Mouse (Mus musculus) mouse embryonic stem cell (cell line): ENCODE measurements around the gene Tas2r103.

ENCODE experiments used
- in situ Hi-C, 2 experiments: fragments of 300-500 bp; cut with MboI; formaldehyde crosslinking; loops; 1 replicate in 1 of 2; 3 replicates in 1 of 2; pipeline ENCODE4 v1.14.3; 2019 to 2020; ENCODE audit warnings: low sequenced_read_pairs in 2 of 2, low pct_unique_long_range_greater_than_20kb in 1 of 2, mixed read lengths in 1 of 2; ENCODE audit not compliant: unreplicated experiment in 1 of 2

Tas2r103 gene

DNA sequence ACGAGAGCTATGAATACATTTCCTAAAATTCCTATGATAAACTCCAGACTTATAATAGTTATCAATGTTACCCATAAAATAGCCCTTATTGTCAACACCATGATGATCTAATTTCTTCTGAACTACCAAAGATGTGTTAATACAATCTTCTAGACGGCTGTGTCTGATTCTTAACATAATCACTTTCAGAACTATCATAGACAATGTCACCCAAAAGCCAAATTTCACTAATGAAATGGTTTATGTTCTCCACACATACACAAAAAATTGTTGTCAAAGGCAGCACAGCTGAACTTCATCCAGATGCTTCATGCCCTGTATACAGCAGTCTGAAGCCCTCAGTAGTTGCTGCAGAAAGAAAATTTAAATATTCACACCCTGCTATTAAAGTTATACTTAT lies at the start of gene Tas2r103:
TSS of gene Tas2r103 (minus strand) at position 101 of the 400 bp plus-strand sequence.
- in situ Hi-C loops: no loop called here

DNA sequence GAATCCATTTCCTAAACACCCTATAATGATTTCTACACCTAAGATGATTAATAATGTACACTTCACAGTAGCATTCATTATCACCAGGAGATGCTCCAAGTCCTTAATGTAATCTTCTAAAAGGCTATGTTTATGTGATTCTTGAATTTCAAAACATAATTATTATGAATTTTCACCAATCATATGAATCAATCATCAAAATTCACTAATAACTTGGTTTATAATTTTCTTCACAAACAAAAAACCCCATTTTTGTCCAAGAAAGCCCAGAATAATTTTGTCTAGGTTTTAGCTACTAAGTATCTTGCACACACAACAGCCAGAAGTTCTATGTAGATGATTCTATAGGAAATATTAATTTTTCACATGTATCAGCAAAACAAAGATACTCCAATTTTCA lies 18.8 kb upstream of the Tas2r103 start, which contains the start of gene Tas2r140:
TSS of gene Tas2r140 (minus strand) at position 101 of the 400 bp plus-strand sequence.
- in situ Hi-C loops: no loop called here
